Mouse (Mus musculus): ENCODE data around the gene Ppp6r3. TPM values are rescaled to one million over a fixed set of nuclear protein-coding genes. Genes with fewer than 3 reads are reported as not detected.
"Not testable (repeated sequence)": the region's sequence is repeated elsewhere in the genome, so short reads cannot be mapped to it uniquely, and the experiment has no call there.

Gene Ppp6r3
- total RNA-seq (2021): 100 to 1,000 TPM in 1 of 2 experiments, 10 to 100 TPM in 1; 82.6 to 101 TPM
- long read RNA-seq, experiment 1, full-length matches to known transcripts: 12 of 23 reads
- long read RNA-seq, experiment 1, partial matches to known transcripts: 5 of 23 reads
- long read RNA-seq, experiment 1, other reads (novel, unspliced or antisense): 6 of 23 reads
- long read RNA-seq, experiment 2, full-length matches to known transcripts: 3 of 43 reads
- long read RNA-seq, experiment 2, partial matches to known transcripts: 26 of 43 reads
- long read RNA-seq, experiment 2, other reads (novel, unspliced or antisense): 14 of 43 reads

DNA sequence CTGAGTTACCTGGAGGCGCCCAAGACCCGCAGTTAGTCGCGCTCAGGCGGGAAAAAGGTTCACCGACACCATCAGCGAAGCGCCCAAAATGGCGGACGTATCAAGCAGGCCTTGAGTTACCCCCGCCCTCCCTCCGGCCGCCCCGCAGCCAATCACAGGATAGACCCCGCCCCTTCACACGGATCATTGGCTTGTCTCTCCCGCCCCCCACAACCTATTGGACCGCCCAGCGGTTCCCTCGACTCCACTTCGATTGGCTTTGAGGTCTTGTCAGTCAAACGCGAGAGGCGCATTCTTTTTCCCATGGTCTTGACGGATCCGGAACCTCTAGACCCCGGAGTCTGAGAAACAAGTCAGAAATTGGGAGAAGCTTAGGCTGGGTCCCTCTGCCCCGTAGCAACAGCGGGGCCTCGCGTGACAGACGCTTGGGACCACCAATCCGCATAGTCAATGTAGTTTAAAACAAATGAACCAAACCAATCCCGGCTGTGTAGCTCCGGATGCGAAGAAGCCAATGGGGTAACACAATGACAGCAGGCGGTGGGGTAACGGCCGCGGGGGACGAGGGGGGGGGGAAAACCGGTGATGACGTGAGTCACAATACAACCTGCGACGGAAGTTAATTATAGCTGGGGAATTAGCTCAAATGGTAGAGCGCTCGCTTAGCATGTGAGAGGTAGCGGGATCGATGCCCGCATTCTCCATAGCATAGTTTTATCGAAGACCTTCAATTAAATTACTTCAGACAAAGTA is at the start of gene Ppp6r3:
Ppp6r3 (minus strand) TSS at position 118 of the 753 bp plus-strand sequence.
- peak; percentile 88 to 93 for DNase-seq (ENCODE audit: low spot score in 2 of 2)

DNA sequence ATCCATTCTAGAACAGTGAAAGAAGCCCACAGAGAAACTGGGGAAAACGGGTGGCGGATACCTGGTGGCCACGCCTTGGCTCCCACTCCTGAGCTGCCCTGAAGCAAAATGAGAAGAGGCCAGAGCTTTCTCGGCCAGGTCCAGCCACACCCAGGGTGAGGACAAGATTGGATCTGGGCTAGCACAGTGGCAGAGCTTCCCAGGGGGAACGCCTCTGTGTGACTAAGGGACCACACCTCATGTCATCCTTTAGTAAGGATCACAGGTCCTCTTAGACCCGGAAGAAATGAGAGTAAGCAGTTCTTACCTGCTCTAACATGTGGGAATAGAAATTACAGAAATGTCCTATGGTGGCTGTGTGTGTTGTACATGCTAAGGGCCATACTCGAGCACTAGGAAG is 49.6 kb upstream of the Ppp6r3 start:
- no peak for DNase-seq (ENCODE audit: low spot score in 2 of 2)

DNA sequence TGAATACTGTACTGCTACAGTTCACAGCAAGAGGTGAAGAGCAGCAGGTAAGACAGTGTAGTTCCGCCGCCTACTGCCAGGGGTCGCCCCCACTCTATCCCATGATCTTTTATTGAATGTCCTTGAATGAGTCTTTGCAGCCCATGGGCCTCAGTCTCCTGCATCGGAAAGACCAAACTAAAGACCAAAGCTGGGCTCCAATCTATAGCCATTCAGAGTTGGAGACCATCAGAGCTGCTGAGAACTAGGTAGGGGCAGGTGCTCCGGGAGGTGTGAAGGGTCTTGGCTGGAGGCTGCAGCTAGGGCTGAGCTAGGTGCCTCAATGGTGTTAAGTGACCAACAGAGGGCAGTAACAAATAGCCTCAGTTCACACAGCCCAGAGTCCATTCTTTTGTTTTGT is 48.3 kb upstream of the Ppp6r3 start:
- DNase-seq (ENCODE audit: low spot score in 2 of 2): peak; percentile 60 to 66

DNA sequence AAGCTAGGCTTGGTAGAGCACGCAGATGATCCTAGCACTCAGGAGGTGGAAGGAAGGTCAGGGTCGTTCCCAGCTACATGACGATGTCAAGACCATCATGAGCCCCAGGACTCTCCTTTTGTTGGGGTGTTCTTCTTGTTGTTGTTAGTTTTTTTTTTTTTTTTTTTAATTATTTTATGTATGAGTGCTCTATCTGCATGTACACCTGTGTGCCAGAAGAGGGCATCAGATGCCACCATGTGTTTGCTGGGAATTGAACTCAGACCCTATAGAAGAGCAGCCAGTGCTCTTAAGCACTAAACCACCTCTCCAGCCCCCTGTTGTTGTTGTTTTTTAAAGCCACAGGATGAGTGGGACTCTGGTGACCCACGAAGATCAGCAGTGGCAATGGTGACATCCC is 47.7 kb upstream of the Ppp6r3 start:
- DNase-seq (ENCODE audit: low spot score in 2 of 2): no peak

- DNase-seq (ENCODE audit: low spot score in 2 of 2): no peak
Measured at GRCm38 (mm10) chr19:3620871-3621270, 45.3 kb upstream of the Ppp6r3 start.

DNA sequence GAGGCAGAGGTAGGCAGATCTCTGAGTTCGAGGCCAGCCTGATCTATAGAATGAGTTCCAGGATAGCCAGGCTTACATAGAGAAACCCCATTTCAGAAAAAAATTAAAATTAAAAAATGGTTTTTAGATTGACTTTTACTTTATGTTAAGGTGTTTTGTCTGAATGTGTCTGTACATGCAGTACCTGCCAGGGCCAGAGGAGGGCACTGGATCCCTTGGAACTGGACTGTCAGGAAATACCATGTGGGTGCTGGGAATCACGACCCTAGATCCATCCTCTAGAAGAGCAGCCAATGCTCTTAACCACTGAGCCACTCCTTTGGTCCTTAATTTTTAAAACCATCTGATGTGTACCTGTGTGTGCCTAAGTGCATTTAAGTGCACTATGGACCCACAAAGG is 43.8 kb upstream of the Ppp6r3 start:
- no peak for DNase-seq (ENCODE audit: low spot score in 2 of 2)

GRCm38 (mm10) chr19:3613991-3614390 is 38.4 kb upstream of the Ppp6r3 start:
- no peak for DNase-seq (ENCODE audit: low spot score in 2 of 2)

- no peak for DNase-seq (ENCODE audit: low spot score in 2 of 2)
Measured at GRCm38 (mm10) chr19:3612534-3613273, 37.2 kb upstream of the Ppp6r3 start.

DNA sequence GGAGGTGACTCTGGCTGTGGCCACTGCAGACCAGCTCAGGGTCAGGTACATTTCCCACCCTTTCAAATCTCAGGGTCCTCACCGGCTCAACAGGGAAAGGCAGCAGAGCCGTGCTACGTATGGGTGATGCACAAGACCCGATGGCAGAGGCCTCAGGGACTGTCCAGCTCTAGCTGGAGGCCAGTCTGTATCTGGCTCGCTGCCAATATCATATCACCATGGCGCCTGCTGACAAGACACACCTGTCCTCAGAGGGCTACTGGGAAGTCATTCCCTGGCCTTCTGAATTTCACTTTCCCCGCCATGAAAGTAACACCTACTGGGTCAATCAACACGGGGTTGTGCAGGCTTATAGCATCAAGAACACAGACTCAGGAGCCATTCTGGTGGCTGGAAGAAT is 36.2 kb upstream of the Ppp6r3 start:
- no peak for DNase-seq (ENCODE audit: low spot score in 2 of 2)

GRCm38 (mm10) chr19:3610886-3611285 is 35.3 kb upstream of the Ppp6r3 start:
- DNase-seq (ENCODE audit: low spot score in 2 of 2): peak in 1 of 2 experiments; percentile 54

- DNase-seq (ENCODE audit: low spot score in 2 of 2): no peak
Measured at GRCm38 (mm10) chr19:3609826-3610225, 34.3 kb upstream of the Ppp6r3 start.

GRCm38 (mm10) chr19:3594316-3594715 is 18.8 kb upstream of the Ppp6r3 start:
- no peak for DNase-seq (ENCODE audit: low spot score in 2 of 2)

- DNase-seq (ENCODE audit: low spot score in 2 of 2): no peak
Measured at GRCm38 (mm10) chr19:3593379-3594055, 18.0 kb upstream of the Ppp6r3 start.

GRCm38 (mm10) chr19:3589968-3590367 is 14.4 kb upstream of the Ppp6r3 start:
- DNase-seq (ENCODE audit: low spot score in 2 of 2): no peak

DNA sequence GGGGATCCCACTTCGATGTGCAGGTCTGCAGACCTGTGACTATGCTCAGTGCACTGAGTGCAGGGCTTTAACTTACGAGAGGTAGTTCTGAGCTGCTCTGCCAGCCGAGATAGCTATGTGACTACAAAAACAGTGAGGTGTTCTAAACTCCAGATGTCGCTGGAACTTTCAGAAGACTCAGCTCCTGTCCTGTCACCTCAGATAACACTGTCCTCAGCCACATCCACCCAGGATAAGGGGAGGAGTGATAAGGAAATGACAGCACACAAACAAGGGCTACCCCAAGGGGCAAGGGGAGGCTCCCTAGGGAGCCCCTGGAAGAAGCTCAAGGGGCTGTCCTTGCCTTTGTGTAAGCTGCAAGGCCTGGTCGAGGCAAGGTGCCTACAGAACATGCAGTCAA is 14.0 kb upstream of the Ppp6r3 start:
- no peak for DNase-seq (ENCODE audit: low spot score in 2 of 2)

GRCm38 (mm10) chr19:3587729-3588128 is 12.2 kb upstream of the Ppp6r3 start:
- not testable (repeated sequence) for DNase-seq (ENCODE audit: low spot score in 2 of 2)

- DNase-seq (ENCODE audit: low spot score in 2 of 2): peak; percentile 53 to 64
Measured at GRCm38 (mm10) chr19:3586540-3586939, 11.0 kb upstream of the Ppp6r3 start.

- DNase-seq (ENCODE audit: low spot score in 2 of 2): no peak
Measured at GRCm38 (mm10) chr19:3586026-3586425, 10.5 kb upstream of the Ppp6r3 start.

GRCm38 (mm10) chr19:3581326-3581725 is 5.8 kb upstream of the Ppp6r3 start:
- peak; percentile 54 to 59 for DNase-seq (ENCODE audit: low spot score in 2 of 2)

GRCm38 (mm10) chr19:3577911-3578290 is 2.4 kb upstream of the Ppp6r3 start:
- DNase-seq (ENCODE audit: low spot score in 2 of 2): no peak

- no peak for DNase-seq (ENCODE audit: low spot score in 2 of 2)
Measured at GRCm38 (mm10) chr19:3577265-3577910, 1.8 kb upstream of the Ppp6r3 start.

Data from adrenal gland, adult 18-20 months (tissue).